Mouse (Mus musculus) hindbrain, postnatal 0 days (tissue): ENCODE data around the gene Ptgis. TPM values are rescaled to one million over a fixed set of nuclear protein-coding genes. Genes with fewer than 3 reads are reported as not detected.

Source experiments
- ATAC-seq: fragments of 200-750 bp; cut with Nextera tagmentation; 2 replicates; pipeline ENCODE4 v1.8.0; 2017; ENCODE audit warnings: mild to moderate bottlenecking, moderate TSS enrichment, moderate library complexity
- DNase-seq: peaks from one replicate; pipeline ENCODE4 v3.0.0-alpha.2; 2015; ENCODE audit warnings: low spot score
- H3K27ac ChIP-seq: fragments of 300-500 bp; sonication (generic); 2 replicates; pipeline ENCODE4 v1.5.1; 2014; ENCODE audit warnings: mild to moderate bottlenecking
- H3K27me3 ChIP-seq: fragments of 300-500 bp; sonication (generic); 2 replicates; pipeline ENCODE4 v1.6.1; 2014; ENCODE audit warnings: low read length, mixed read lengths; ENCODE audit not compliant: insufficient read depth
- H3K36me3 ChIP-seq: fragments of 300-500 bp; sonication (generic); 2 replicates; pipeline ENCODE4 v1.6.1; 2014; ENCODE audit warnings: low read length, mixed read lengths; ENCODE audit not compliant: insufficient read depth
- H3K4me1 ChIP-seq: fragments of 300-500 bp; sonication (generic); 2 replicates; pipeline ENCODE4 v1.6.1; 2014; ENCODE audit warnings: antibody characterized with exemption, low read length, mixed read lengths; ENCODE audit not compliant: insufficient read depth
- H3K4me2 ChIP-seq: fragments of 300-500 bp; sonication (generic); 2 replicates; pipeline ENCODE4 v1.6.1; 2014; ENCODE audit warnings: low read depth, mild to moderate bottlenecking, low read length, moderate library complexity, mixed read lengths
- H3K4me3 ChIP-seq: fragments of 300-500 bp; sonication (generic); 2 replicates; pipeline ENCODE4 v1.5.1; 2014; ENCODE audit warnings: low read length
- H3K9ac ChIP-seq: fragments of 300-500 bp; sonication (generic); replicated peaks from 2 replicates; pipeline ENCODE4 v1.6.1; 2014; ENCODE audit warnings: mild to moderate bottlenecking, low read length, moderate library complexity, mixed read lengths
- H3K9me3 ChIP-seq: fragments of 300-500 bp; sonication (generic); 2 replicates; pipeline ENCODE4 v1.6.1; 2016; ENCODE audit warnings: low read length, mixed read lengths
- CTCF ChIP-seq: IDR thresholded peaks from 2 replicates; pipeline ENCODE4 v1.5.1; 2016; ENCODE audit warnings: antibody characterized with exemption, control low read depth, low read depth
- WGBS: fragments of 180-500 bp; shearing (Covaris S2); extraction: QIAGEN DNeasy Blood & Tissue Kit; methylation state at CpG from one replicate; pipeline ENCODE4 v1.1.7; 2014; 5-methylcytosine and 5-hydroxymethylcytosine counted together
- polyA plus RNA-seq: library from polyadenylated mRNA; unstranded; fragments of >200 nt; fragmentation: Nextera tagmentation; extraction: Ambion mirVana; gene quantifications from 2 replicates; pipeline ENCODE4 v1.2.1, GENCODE M21; 2015
- total RNA-seq: library from RNA; depleted of rRNA; stranded (reverse); fragments of >200 nt; gene quantifications from 2 replicates; pipeline ENCODE4 v1.2.3, GENCODE M21; 2014

Gene Ptgis
- total and polyA plus RNA-seq, 2 experiments from 2014 or later: 4.4 to 7.7 TPM

GRCm38 (mm10) chr2:167187119-167187518, 53.3 kb downstream of the Ptgis start:
- Histone ChIP-seq H3K4me2 (no peak overlapping the region), H3K4me1 (peaks cover 7% of the 10 kb centered on the region; the same call in 1 of the 2 replicates), H3K36me3 (no peaks in the 10 kb centered on the region), H3K9ac (no peak overlapping the region), H3K9me3 (no peaks in the 10 kb centered on the region), H3K27me3 (0 out of 2 replicates have a peak, but pooled peaks cover 5% of the 10 kb centered on the region), H3K27ac (no peak overlapping the region), H3K4me3 (no peak overlapping the region; the same call in 1 of the 2 replicates)
- 79% methylated on average over 5 of the region's 5 CpGs for WGBS
- no peak for TF ChIP-seq CTCF
- DNase-seq (no peak), ATAC-seq (no peak)

DNA sequence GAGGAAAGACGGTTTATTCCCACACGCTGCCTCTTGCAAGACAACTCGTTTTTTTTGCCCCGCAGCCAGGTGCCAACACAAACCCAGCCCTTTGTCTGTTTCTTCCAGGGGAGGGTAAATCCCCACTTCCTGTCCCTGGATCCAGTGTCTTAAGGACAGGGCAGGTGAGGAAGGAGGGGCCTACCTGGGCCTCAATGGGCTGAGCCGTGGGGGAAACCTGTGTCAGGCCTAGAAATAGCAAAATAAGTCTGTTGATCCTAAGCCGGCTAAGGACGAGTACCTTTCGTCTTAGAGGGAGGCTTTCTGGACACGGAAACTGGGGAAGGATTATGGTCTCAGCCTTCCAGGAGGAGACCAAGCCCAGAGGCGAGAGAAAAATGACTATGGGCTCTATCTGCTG, 53.9 kb downstream of the Ptgis start:
- Histone ChIP-seq H3K4me2 (no peak overlapping the region), H3K9me3 (no peaks in the 10 kb centered on the region), H3K27ac (no peak overlapping the region), H3K36me3 (no peaks in the 10 kb centered on the region), H3K4me1 (peaks cover 7% of the 10 kb centered on the region; the same call in 1 of the 2 replicates), H3K9ac (no peak overlapping the region), H3K4me3 (no peak overlapping the region), H3K27me3 (0 out of 2 replicates have a peak, but pooled peaks cover 5% of the 10 kb centered on the region)
- DNase-seq (no peak), ATAC-seq (no peak)
- TF ChIP-seq CTCF: no peak
- WGBS: 56% methylated on average over 10 of the region's 10 CpGs

DNA sequence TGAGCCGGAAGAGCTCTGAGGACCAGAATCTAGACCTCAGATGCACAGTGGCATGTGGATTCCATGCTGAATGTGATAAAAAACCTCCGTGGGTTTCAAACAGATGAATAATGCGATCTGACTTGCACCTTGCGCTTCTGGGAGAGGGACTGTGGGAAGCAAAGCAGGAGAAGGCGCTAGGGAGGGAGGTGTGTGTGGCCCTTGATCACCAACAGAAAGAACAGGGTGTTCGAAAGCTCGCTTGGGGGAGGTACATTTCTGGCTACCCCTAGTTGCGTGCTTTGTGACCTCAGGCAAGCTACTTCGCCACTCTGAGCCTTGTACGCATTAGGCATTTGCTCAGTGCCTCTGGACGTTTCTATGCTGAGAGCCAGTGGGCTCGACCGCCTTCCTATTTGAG, 54.4 kb downstream of the Ptgis start:
- ATAC-seq: no peak
- DNase-seq: no peak
- TF ChIP-seq CTCF: no peak
- WGBS: 66% methylated on average over 13 of the region's 13 CpGs
- H3K4me2 ChIP-seq: no peak overlapping the region
- 0 out of 2 replicates have a peak, but pooled peaks cover 5% of the 10 kb centered on the region for H3K27me3 ChIP-seq
- H3K4me3 ChIP-seq: no peak overlapping the region
- H3K4me1 ChIP-seq: peaks cover 7% of the 10 kb centered on the region; the same call in 1 of the 2 replicates
- H3K36me3 ChIP-seq: no peaks in the 10 kb centered on the region
- H3K27ac ChIP-seq: no peak overlapping the region
- no peaks in the 10 kb centered on the region for H3K9me3 ChIP-seq
- H3K9ac ChIP-seq: 0 out of 2 replicates have a peak overlapping the region, but pooled peaks have one; percentile 3

- Histone ChIP-seq H3K4me2 (no peak overlapping the region), H3K27ac (no peak overlapping the region), H3K36me3 (no peaks in the 10 kb centered on the region), H3K4me3 (no peak overlapping the region), H3K27me3 (0 out of 2 replicates have a peak, but pooled peaks cover 5% of the 10 kb centered on the region), H3K9me3 (no peaks in the 10 kb centered on the region), H3K9ac (no peak overlapping the region), H3K4me1 (peaks cover 1% of the 10 kb centered on the region; the same call in 1 of the 2 replicates)
- 88% methylated on average over 2 of the region's 2 CpGs for WGBS
- no peak for TF ChIP-seq CTCF
- DNase-seq (no peak), ATAC-seq (no peak)
Measured at GRCm38 (mm10) chr2:167185432-167185831, 55.0 kb downstream of the Ptgis start.

- no peaks in the 10 kb centered on the region for H3K36me3 ChIP-seq
- H3K4me2 ChIP-seq: no peak overlapping the region
- H3K4me3 ChIP-seq: no peak overlapping the region
- H3K4me1 ChIP-seq: no peaks in the 10 kb centered on the region
- DNase-seq (no peak), ATAC-seq (no peak)
- no peak for TF ChIP-seq CTCF
- H3K9ac ChIP-seq: no peak overlapping the region
- 80% methylated on average over 14 of the region's 14 CpGs for WGBS
- no peaks in the 10 kb centered on the region for H3K27me3 ChIP-seq
- H3K9me3 ChIP-seq: no peaks in the 10 kb centered on the region
- no peak overlapping the region for H3K27ac ChIP-seq
Measured at GRCm38 (mm10) chr2:167181662-167182389, 58.6 kb downstream of the Ptgis start.

DNA sequence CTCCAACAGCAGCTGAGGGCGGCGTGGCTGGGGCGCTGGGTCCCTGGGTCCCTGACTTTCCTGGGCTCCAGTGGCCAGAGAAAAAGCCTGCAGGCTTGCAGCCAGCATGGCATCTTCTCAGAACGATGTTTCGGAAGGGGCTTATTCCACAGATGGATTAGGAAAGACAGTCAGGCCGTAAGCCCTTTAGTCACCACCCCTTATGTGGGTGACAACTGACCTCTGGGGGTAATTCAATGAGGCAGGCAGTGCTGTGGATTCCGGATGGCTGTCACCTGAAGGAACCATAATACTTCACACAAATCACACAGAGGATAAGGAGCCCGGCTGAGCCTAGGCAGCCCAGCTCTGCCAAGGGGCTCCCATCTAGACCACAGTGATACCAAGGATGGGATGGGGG, 59.3 kb downstream of the Ptgis start:
- Histone ChIP-seq H3K27ac (no peak overlapping the region), H3K27me3 (no peaks in the 10 kb centered on the region), H3K36me3 (no peaks in the 10 kb centered on the region), H3K4me1 (no peaks in the 10 kb centered on the region), H3K4me3 (no peak overlapping the region), H3K9me3 (no peaks in the 10 kb centered on the region), H3K4me2 (no peak overlapping the region), H3K9ac (no peak overlapping the region)
- TF ChIP-seq CTCF: no peak
- WGBS: 82% methylated on average over 8 of the region's 8 CpGs
- ATAC-seq (no peak), DNase-seq (no peak)

DNA sequence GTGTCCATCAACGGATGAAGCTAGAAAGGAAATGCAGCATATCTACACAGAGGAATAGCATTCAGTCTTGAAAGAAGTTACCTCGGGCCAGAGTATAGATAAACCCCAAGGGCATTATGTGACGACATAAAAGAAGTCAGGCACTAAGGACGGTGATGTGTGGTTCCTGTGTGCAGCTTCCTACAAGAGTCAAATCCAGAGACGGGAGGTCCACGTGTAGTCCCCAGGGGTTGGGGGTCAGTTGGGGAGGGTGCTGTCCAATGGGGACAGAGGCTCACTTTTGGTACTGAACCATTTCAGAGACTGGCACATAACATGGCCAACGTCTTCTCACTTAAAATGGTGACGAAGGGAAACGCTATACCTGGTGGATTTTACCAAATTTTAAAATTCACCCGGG, 61.1 kb downstream of the Ptgis start:
- no peak for TF ChIP-seq CTCF
- DNase-seq (no peak), ATAC-seq (no peak)
- Histone ChIP-seq H3K4me3 (no peak overlapping the region), H3K27me3 (no peaks in the 10 kb centered on the region), H3K27ac (no peak overlapping the region), H3K9ac (no peak overlapping the region), H3K9me3 (no peaks in the 10 kb centered on the region), H3K4me1 (no peaks in the 10 kb centered on the region), H3K4me2 (no peak overlapping the region), H3K36me3 (no peaks in the 10 kb centered on the region)
- 90% methylated on average over 10 of the region's 10 CpGs for whole genome bisulfite sequencing
